Mouse (Mus musculus) kidney, adult 8-10 months (tissue): Measurements from ENCODE around the gene Olfm2.
"Not testable (repeated sequence)": the region's sequence is repeated elsewhere in the genome, so short reads cannot be mapped to it uniquely, and the experiment has no call there.

Source experiments
- DNase-seq, 2 experiments: peaks; one replicate each; pipeline ENCODE4 v3.0.0; 2022

The Olfm2 gene

GRCm38 (mm10) chr9:20696107-20696712 lies 49.9 kb downstream of the Olfm2 start:
- DNase-seq, result no peak

- DNase-seq, result no peak
Observed at GRCm38 (mm10) chr9:20694721-20695235, 51.4 kb downstream of the Olfm2 start.

- DNase-seq, result no peak
Observed at GRCm38 (mm10) chr9:20692863-20693262, 53.3 kb downstream of the Olfm2 start.

GRCm38 (mm10) chr9:20690449-20690848 lies 55.7 kb downstream of the Olfm2 start:
- not testable (repeated sequence) for DNase-seq

GRCm38 (mm10) chr9:20689913-20690312 lies 56.2 kb downstream of the Olfm2 start:
- DNase-seq, result no peak

GRCm38 (mm10) chr9:20689403-20689802 lies 56.7 kb downstream of the Olfm2 start:
- DNase-seq, result no peak

- no peak for DNase-seq
Observed at GRCm38 (mm10) chr9:20685081-20685861, 60.9 kb downstream of the Olfm2 start.

- no peak for DNase-seq
Observed at GRCm38 (mm10) chr9:20682389-20682722, 63.8 kb downstream of the Olfm2 start.

GRCm38 (mm10) chr9:20681546-20682388 lies 64.4 kb downstream of the Olfm2 start:
- no peak for DNase-seq

- no peak for DNase-seq
Observed at GRCm38 (mm10) chr9:20680378-20680958, 65.7 kb downstream of the Olfm2 start.

- no peak for DNase-seq
Observed at GRCm38 (mm10) chr9:20677892-20678291, 68.3 kb downstream of the Olfm2 start.

- DNase-seq, result no peak
Observed at GRCm38 (mm10) chr9:20672047-20672446, 74.1 kb downstream of the Olfm2 start.

GRCm38 (mm10) chr9:20668065-20668464 lies 78.1 kb downstream of the Olfm2 start:
- no peak for DNase-seq

GRCm38 (mm10) chr9:20666510-20667034 lies 79.6 kb downstream of the Olfm2 start:
- DNase-seq, result no peak

GRCm38 (mm10) chr9:20665925-20666324 lies 80.2 kb downstream of the Olfm2 start:
- no peak for DNase-seq

- no peak for DNase-seq
Observed at GRCm38 (mm10) chr9:20664982-20665637, 81.0 kb downstream of the Olfm2 start.

GRCm38 (mm10) chr9:20664366-20664765 lies 81.8 kb downstream of the Olfm2 start:
- no peak for DNase-seq

- DNase-seq, result no peak
Observed at GRCm38 (mm10) chr9:20663956-20664355, 82.2 kb downstream of the Olfm2 start.

GRCm38 (mm10) chr9:20662874-20663273 lies 83.3 kb downstream of the Olfm2 start:
- no peak for DNase-seq

GRCm38 (mm10) chr9:20662325-20662724 lies 83.8 kb downstream of the Olfm2 start:
- peak in 1 of 2 experiments; percentile 65 for DNase-seq

- no peak for DNase-seq
Observed at GRCm38 (mm10) chr9:20657546-20657945, 88.6 kb downstream of the Olfm2 start.

- no peak for DNase-seq
Observed at GRCm38 (mm10) chr9:20653859-20654258, 92.3 kb downstream of the Olfm2 start.
